Mouse (Mus musculus): ENCODE measurements around the gene Tnk2. TPM values are rescaled to one million over a fixed set of nuclear protein-coding genes. Genes with fewer than 3 reads are reported as not detected.
A peak's percentile ranks its signal among the peaks of the same experiment; 100 is the strongest.

The Tnk2 gene
- total RNA-seq, 2 experiments from 2014 or later, result 31.1 to 36.4 TPM

DNA sequence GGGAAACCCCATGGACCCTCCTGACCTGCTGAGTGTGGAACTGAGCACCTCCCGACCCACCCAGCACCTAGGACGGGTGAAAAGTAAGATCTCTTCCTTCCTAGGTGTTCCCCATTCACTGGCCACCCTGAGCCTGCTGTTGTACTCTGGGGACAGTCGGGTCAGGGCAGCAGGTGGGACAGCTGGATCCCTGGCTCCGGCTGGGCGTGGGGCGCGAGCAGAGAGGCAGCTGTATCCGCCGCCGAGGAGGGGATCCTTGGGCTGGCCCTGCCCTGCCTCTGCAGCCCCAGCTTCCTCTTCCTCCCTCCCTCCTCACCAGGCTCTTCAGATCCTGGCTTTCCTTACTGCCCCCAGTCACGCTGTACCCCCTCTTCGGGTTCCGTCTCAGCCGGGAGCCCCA lies 34.2 kb downstream of the Tnk2 start:
- DNase-seq, result no peak

DNA sequence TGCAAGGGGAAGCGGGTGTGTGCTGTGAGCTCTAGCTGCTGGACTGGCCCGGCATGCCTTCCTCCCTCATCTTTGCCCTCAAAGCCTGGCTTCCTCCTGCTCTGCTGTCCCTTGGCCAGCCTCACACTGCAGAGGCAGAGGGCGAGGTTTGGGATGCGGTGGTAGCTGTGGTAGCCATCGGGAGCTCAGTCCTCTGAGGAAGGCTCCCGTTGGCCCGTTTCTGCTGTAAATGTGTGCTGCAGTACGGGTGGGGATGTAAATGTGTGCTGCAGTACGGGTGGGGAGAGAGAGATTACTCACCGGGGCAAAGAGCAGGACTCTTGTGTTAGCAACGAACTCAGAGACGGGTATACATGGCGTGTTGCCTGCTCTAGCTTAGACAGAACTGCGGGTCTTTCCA lies 35.1 kb downstream of the Tnk2 start:
- no peak for DNase-seq

DNA sequence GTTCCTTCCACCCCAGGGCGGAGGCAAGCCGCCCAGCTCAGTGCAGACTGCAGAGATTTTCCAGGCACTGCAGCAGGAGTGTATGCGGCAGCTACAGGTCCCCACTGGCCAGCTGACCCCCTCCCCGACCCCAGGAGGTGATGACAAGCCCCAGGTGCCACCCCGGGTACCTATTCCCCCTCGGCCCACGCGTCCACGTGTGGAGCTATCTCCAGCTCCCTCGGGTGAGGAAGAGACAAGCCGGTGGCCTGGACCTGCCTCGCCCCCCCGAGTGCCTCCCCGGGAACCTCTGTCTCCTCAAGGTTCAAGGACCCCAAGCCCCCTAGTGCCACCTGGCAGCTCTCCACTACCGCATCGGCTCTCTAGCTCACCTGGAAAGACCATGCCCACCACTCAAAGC lies 36.3 kb downstream of the Tnk2 start:
- no peak for DNase-seq

DNA sequence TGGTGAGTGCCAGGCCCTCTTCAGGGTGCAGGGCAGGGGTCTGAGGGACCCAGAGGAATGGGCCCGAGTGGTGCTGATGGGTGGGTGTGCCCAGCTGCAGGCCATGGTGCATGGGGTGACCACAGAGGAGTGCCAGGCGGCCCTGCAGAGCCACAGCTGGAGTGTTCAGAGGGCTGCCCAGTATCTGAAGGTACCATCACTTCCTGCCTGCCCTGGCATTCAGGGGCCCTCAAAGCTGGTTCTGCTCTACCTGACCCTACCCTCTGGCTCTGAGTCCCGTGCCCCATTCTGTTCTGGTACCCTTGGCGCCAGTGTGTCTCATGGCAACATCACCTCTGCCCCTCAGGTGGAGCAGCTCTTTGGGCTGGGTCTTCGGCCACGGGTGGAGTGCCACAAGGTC lies 37.1 kb downstream of the Tnk2 start:
- no peak for DNase-seq

GRCm38 (mm10) chr16:32682194-32682593 lies 38.5 kb downstream of the Tnk2 start:
- peak; percentile 71 to 88 for DNase-seq

DNA sequence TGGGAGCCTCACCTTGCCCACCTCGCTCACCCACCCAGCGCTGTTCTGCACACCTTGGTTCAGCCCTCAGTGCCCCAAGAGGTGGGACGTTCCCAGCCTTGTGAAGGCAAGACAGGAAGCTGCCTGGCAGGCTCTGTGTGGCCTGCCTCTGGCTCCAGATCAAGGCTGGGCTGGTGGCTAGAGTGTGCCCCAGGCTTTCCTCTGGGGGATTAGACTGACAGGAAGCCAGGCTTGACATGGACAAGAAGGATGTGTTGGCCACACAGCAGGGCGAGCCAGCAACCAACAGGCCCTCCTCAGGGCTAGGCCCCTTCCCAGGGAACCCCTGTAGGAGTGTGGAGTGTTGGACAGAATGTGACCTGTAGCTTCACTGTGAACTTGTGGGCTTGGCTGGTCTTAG lies 39.2 kb downstream of the Tnk2 start:
- peak in 1 of 2 experiments; percentile 44 for DNase-seq

GRCm38 (mm10) chr16:32683343-32683742 lies 39.7 kb downstream of the Tnk2 start:
- DNase-seq, result peak in 1 of 2 experiments; percentile 60

- DNase-seq, result no peak
These were observed 41.7 kb downstream of the Tnk2 start for GRCm38 (mm10) chr16:32685405-32685804.

DNA sequence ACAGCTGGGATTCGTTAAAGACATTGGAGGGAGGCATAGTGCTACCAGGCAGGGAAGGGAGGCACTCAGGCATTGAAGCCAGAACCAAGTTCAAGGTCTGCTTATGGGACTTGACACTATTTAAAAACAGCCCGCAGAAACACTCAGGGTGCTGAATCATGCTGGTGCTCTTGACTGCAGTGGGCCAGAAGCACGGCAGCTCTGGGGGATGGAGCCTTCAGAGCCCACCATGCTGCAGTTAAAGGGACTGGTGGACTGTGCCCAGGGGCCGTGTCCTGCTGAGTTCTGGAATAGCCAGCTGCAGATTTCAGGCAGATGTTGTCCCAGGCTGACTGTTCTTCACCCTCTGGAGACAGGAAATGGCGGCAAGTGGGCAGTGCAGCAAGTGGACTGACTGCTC lies 42.3 kb downstream of the Tnk2 start:
- DNase-seq, result no peak

DNA sequence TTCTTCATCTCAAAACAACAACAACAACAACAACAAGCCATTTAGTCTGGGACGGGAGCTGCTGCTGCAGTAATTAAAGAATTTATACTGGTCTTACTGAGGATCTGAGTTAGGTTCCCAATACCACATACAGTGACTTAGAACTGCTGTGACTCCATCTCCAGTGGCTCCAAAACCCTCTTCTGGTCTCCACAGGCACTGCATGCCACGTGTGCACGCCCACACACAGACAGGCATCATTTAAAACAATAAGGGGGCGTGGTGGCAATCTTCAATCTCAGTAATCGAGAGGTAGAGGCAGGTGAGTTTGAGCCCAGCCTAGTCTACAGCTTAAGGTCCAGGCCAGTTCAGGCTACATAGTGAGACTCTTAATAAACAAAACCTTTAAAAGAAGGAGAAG lies 43.5 kb downstream of the Tnk2 start:
- no peak for DNase-seq

- peak; percentile 61 to 71 for DNase-seq
These were observed 45.1 kb downstream of the Tnk2 start for GRCm38 (mm10) chr16:32688770-32689169.

DNA sequence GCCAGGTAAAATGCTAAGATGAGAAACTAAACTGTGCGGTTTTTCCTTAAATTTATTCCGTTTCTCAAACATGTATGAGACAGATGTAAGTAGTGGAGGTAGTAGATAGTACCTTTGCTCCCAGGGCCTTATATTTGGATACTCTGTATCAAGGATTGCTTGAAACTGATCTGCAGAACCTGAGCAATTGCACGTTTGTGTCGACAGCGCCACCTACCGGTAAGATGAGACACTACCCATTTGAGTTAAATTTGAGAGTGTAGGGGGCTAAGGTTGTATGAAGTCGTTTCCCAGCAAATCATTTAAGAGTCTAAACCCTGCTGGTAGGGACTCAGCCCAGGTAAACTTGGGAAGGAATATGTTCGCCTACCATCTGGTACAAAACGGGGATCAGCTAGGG lies 45.8 kb downstream of the Tnk2 start:
- DNase-seq, result peak; percentile 72 to 80

DNA sequence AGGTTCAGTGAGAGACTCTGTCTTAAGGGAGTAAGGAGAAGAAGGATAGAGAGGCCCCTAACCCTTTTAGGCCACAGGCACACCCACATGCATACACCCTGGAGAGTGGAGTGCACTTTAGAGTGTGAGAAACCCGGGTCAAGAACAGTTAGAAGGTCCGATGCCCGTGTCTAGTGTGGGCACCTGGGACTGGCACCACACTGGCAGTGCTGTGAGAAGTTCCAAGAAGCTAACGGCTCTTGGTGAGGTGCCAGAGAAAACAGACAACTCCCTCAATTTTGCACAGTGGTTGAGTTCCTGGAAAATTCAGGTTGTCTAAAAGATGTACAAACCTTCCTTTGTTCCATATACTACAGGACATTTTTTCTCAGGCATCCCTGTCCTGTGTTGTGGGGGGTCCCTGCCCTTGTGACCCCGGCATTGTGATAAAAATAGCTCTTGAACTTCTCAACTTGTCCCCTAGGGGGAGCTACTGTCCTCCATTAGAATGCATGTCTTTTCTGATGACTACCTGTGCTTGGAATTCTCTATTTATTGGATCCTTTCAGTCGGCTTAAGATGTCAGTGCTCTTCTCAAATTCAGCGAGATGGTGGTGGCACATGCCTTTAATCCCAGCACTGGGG lies 53.3 kb downstream of the Tnk2 start:
- DNase-seq, result no peak

GRCm38 (mm10) chr16:32697665-32698446 lies 54.2 kb downstream of the Tnk2 start:
- DNase-seq, result peak; percentile 67 to 79

- DNase-seq, result no peak
These were observed 54.9 kb downstream of the Tnk2 start for GRCm38 (mm10) chr16:32698550-32698949.

GRCm38 (mm10) chr16:32703312-32703912 lies 59.7 kb downstream of the Tnk2 start:
- DNase-seq, result no peak

DNA sequence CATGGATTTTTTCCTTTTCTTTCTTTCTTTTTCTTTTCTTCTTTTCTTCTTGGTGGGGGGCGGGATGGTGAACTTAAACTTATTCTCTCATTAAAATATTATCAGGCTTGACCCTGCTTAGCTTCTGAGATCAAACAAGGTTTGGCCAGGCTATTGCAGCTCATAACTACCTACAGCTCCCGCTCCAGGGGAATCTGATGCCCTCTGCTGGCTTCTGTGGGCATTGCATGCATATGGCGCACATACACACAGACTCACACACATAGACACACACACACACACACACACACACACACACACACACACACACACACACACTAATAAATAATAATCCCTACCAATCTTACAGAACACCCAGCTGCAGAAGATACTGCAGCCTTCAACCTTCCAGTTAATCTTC lies 61.9 kb downstream of the Tnk2 start:
- no peak for DNase-seq

GRCm38 (mm10) chr16:32707111-32707823 lies 63.6 kb downstream of the Tnk2 start:
- no peak for DNase-seq

- no peak for DNase-seq
These were observed 64.3 kb downstream of the Tnk2 start for GRCm38 (mm10) chr16:32707824-32708456.

DNA sequence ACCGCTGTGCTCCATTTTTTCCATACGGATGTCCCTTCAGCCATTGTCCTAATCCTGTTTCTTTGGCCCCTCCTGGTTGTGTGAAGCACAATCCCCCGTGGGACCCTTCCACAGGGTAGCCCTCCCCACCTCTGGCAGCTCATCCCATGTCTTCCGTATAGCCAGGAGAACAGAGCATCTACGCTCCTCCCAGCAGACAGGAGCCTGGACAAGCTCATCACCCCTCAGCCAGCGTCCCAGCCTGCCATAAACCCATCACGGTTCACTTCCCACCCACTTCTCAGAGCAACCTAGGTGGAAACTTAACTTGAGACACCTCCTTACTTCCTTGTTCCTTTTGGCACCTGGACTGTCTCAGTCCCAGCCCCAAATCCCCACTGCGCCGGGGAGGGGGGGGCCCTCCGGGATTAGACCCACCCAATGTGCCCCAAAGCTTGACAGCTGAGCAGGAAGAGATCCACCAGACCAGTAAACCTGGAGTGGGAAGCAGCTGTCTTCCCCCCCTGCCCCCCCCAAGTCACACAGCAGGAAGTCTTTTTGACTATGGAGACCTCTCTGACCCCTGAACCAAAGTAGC lies 64.9 kb downstream of the Tnk2 start:
- no peak for DNase-seq

DNA sequence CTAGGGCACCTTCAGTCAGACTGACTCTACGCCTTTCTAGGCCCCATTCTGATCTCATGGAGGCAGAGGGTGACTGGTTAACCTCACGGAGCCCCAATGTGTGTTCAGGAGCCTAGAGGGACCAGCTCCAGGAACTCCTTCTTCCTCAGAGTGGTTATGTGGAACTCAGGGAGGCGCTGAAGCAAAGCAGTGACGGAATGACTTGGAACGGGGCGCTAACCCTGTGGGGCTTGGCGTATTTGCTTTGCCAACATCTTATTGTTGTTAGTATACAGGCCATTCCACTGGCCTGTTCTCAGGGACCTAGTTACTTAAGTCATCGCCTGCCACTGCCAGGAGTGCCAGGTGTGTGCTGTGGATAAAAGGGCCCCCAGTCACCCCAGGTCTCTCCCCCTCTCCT lies 65.4 kb downstream of the Tnk2 start:
- DNase-seq, result no peak

Data from adrenal gland, postnatal 36 days (tissue).